Mouse (Mus musculus) lung, embryonic 14.5 days (tissue): ENCODE measurements around the gene Ecsit. TPM values are rescaled to one million over a fixed set of nuclear protein-coding genes. Genes with fewer than 3 reads are reported as not detected.

Experiments used
- ATAC-seq: fragments of 200-750 bp; cut with Nextera tagmentation; 2 replicates; pipeline ENCODE4 v1.8.0; 2017; ENCODE audit warnings: mild to moderate bottlenecking, moderate TSS enrichment, moderate library complexity; ENCODE audit not compliant: insufficient read depth
- DNase-seq: peaks from one replicate; pipeline ENCODE4 v3.0.0-alpha.2; 2015
- H3K27ac ChIP-seq: fragments of 300-500 bp; sonication (generic); 2 replicates; pipeline ENCODE4 v1.5.1; 2014; ENCODE audit warnings: low read depth, mild to moderate bottlenecking, moderate library complexity
- H3K27me3 ChIP-seq: fragments of 300-500 bp; sonication (generic); 2 replicates; pipeline ENCODE4 v1.6.1; 2014; ENCODE audit warnings: low read length, control low read depth; ENCODE audit not compliant: insufficient read depth
- H3K36me3 ChIP-seq: fragments of 300-500 bp; sonication (generic); 2 replicates; pipeline ENCODE4 v1.6.1; 2014; ENCODE audit warnings: control low read depth; ENCODE audit not compliant: insufficient read depth
- H3K4me1 ChIP-seq: fragments of 300-500 bp; sonication (generic); 2 replicates; pipeline ENCODE4 v1.6.1; 2014; ENCODE audit warnings: antibody characterized with exemption, control low read depth; ENCODE audit not compliant: insufficient read depth
- H3K4me2 ChIP-seq: fragments of 300-500 bp; sonication (generic); 2 replicates; pipeline ENCODE4 v1.6.1; 2014; ENCODE audit warnings: mild to moderate bottlenecking
- H3K4me3 ChIP-seq: fragments of 300-500 bp; sonication (generic); 2 replicates; pipeline ENCODE4 v1.5.1; 2014; ENCODE audit warnings: low read depth, low read length
- H3K9ac ChIP-seq: fragments of 300-500 bp; sonication (generic); 2 replicates; pipeline ENCODE4 v1.6.1; 2014
- H3K9me3 ChIP-seq: fragments of 300-500 bp; sonication (generic); 2 replicates; pipeline ENCODE4 v1.6.1; 2016; ENCODE audit warnings: low read depth, low read length, control low read depth
- CTCF ChIP-seq: IDR thresholded peaks from 2 replicates; pipeline ENCODE4 v1.5.1; 2016; ENCODE audit warnings: antibody characterized with exemption, low read depth
- WGBS: fragments of 180-500 bp; shearing (Covaris S2); extraction: QIAGEN DNeasy Blood & Tissue Kit; methylation state at CpG from one replicate; pipeline ENCODE4 v1.1.7; 2014; 5-methylcytosine and 5-hydroxymethylcytosine counted together
- polyA plus RNA-seq: library from polyadenylated mRNA; unstranded; fragments of >200 nt; fragmentation: Nextera tagmentation; extraction: Ambion mirVana; gene quantifications from 2 replicates; pipeline ENCODE4 v1.2.1, GENCODE M21; 2014

Gene Ecsit
- polyA plus RNA-seq, 1 experiment from 2014 or later: 33.5 TPM

DNA sequence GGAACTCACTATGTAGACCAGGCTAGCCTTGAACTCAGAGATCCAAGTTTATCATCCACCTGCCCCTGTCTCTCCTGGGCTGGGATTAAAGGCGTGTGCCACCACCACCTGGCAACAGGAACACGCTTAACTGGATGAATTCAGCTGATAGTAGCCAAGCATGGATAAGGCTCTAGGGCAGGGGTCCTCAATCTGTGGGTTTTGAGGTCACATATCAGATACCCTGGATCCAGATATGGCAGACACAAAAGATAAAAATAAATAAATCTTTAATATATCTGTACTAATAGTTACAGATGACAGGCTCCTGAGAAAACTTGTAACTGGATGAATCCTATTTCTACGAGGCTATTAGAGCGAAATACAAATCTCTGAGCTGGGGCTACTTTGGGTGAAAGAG lies 30.4 kb upstream of the Ecsit start:
- H3K27me3 ChIP-seq: no peaks in the 10 kb centered on the region
- H3K4me3 ChIP-seq: peak overlapping the region; percentile 86
- 84% methylated on average over 4 of the region's 4 CpGs for WGBS
- ATAC-seq: no peak
- TF ChIP-seq CTCF: no peak
- H3K9me3 ChIP-seq: no peaks in the 10 kb centered on the region
- H3K36me3 ChIP-seq: peaks cover 33% of the 10 kb centered on the region
- peak overlapping the region; percentile 75 for H3K9ac ChIP-seq
- no peak for DNase-seq
- peak overlapping the region; percentile 66 for H3K4me2 ChIP-seq
- no peak overlapping the region for H3K27ac ChIP-seq
- peaks cover 7% of the 10 kb centered on the region for H3K4me1 ChIP-seq

GRCm38 (mm10) chr9:22108194-22108593 lies 23.0 kb upstream of the Ecsit start:
- ATAC-seq (no peak), DNase-seq (no peak)
- H3K9ac ChIP-seq: no peak overlapping the region
- no peak for TF ChIP-seq CTCF
- H3K27me3 ChIP-seq: no peaks in the 10 kb centered on the region
- H3K9me3 ChIP-seq: no peaks in the 10 kb centered on the region
- H3K36me3 ChIP-seq: peaks cover 34% of the 10 kb centered on the region
- WGBS: 89% methylated on average over 9 of the region's 9 CpGs
- no peak overlapping the region for H3K4me3 ChIP-seq
- no peak overlapping the region for H3K4me2 ChIP-seq
- no peaks in the 10 kb centered on the region for H3K4me1 ChIP-seq
- no peak overlapping the region for H3K27ac ChIP-seq

- no peaks in the 10 kb centered on the region for H3K4me1 ChIP-seq
- H3K36me3 ChIP-seq: no peaks in the 10 kb centered on the region
- peak overlapping the region; percentile 30 for H3K9ac ChIP-seq
- ATAC-seq: peak; percentile 64
- peak overlapping the region; percentile 45 for H3K4me2 ChIP-seq
- H3K4me3 ChIP-seq: peak overlapping the region; percentile 23
- H3K9me3 ChIP-seq: no peaks in the 10 kb centered on the region
- DNase-seq: peak; percentile 53
- 2% methylated on average over 18 of the region's 18 CpGs for WGBS
- H3K27me3 ChIP-seq: peaks cover 17% of the 10 kb centered on the region
- no peak for TF ChIP-seq CTCF
- H3K27ac ChIP-seq: peak overlapping the region; percentile 28; the same call in 1 of the 2 replicates
Measured at GRCm38 (mm10) chr9:22099922-22100321, 14.7 kb upstream of the Ecsit start.

DNA sequence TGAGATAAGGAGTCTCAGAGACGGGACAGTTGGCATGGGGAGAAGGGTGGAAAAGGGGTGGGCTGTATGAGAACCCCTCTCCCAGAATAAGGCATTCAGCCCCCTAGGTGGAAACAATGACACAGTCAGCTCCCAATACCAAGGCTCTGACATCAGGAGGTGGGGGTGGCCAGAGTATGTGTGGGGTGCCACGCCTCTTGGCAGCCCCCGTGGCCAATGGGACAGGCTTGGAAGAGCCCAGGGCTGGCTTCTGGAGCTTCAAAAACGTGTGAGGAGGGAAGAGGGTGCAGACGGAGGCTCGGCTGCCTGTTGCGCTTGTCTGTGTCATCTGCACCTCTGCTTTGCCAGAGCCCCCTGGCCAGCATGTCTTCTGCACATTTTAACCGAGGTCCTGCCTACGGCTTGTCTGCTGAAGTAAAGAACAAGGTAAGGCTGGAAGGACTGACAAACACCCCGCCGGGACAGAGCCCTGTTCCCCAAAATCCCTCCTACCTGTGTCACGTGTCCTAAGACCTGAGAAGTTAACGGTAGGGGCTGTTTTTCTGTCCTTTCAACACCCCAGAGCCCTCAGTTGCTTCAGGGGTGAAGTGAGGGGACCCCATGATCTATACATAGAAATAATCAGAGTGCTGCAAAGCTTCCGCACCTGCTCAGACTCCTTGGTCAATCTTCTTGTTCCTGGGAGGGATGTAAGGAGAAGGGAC lies 13.9 kb upstream of the Ecsit start, which contains the start of gene Cnn1:
Gene Cnn1 (plus strand): TSS at position 224 of the 704 bp plus-strand sequence.
- WGBS: 6% methylated on average over 14 of the region's 14 CpGs
- peak; percentile 58 for ATAC-seq
- peaks cover 17% of the 10 kb centered on the region for H3K27me3 ChIP-seq
- H3K36me3 ChIP-seq: no peaks in the 10 kb centered on the region
- no peaks in the 10 kb centered on the region for H3K4me1 ChIP-seq
- H3K4me2 ChIP-seq: peak within 1 kb of the TSS; percentile 45
- DNase-seq: peak; percentile 66
- no peak for TF ChIP-seq CTCF
- no peaks in the 10 kb centered on the region for H3K9me3 ChIP-seq
- peak within 1 kb of the TSS; percentile 30 for H3K9ac ChIP-seq
- peak within 1 kb of the TSS; percentile 23 for H3K4me3 ChIP-seq
- H3K27ac ChIP-seq: peak within 1 kb of the TSS; percentile 28; the same call in 1 of the 2 replicates

DNA sequence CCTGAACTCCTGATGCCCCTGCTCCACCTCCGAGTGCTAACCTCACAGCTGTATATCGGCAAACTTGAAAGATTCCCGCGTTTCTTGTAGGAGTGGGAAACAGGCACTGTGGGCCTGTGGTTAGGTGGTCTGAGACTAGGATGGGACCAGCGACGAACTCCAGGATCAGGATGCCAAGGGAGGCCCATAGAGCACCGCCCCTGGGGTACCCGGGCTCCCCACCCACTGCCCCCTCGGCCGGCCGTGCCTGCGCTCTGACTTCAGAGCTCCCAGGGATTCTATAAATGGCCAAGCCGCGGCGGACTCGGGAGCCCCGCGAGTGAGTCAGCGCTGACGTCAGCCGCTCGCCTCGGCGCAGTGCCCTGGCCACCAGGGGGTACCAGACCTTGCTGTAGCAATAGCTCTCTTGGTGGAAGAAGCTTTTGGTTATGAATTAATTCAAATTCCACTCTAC lies 10.6 kb upstream of the Ecsit start:
- DNase-seq: peak; percentile 93
- Histone ChIP-seq H3K27ac (no peak overlapping the region; the same call in 1 of the 2 replicates), H3K36me3 (no peaks in the 10 kb centered on the region), H3K27me3 (peaks cover 17% of the 10 kb centered on the region), H3K9ac (peak overlapping the region; percentile 58), H3K9me3 (no peaks in the 10 kb centered on the region), H3K4me3 (peak overlapping the region; percentile 38), H3K4me1 (no peaks in the 10 kb centered on the region), H3K4me2 (peak overlapping the region; percentile 76)
- WGBS: 2% methylated on average over 24 of the region's 24 CpGs
- TF ChIP-seq CTCF: peak; percentile 80
- peak; percentile 68 for ATAC-seq

DNA sequence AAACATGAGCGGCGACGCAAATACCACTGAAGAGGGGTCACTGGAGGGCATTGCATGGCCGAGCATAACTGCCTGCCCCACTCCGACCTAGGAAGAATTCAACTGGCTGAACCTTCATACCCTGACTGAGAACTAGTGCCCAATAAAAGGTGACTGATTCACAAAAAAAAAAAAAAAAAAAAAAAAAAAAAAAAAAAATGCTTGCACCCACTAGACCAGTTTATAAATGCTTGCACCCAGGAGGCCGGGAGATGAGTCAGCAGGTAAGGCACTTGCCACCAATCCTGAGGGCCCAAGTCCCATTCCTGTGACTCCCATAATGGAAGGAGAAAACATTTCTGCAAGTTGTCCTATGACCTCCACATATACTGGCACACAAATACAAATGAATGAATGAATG lies 7.5 kb upstream of the Ecsit start:
- Histone ChIP-seq H3K27ac (no peak overlapping the region), H3K27me3 (no peaks in the 10 kb centered on the region), H3K36me3 (no peaks in the 10 kb centered on the region), H3K4me2 (no peak overlapping the region), H3K9me3 (no peaks in the 10 kb centered on the region), H3K9ac (no peak overlapping the region), H3K4me1 (no peaks in the 10 kb centered on the region), H3K4me3 (no peak overlapping the region)
- no peak for DNase-seq
- no peak for TF ChIP-seq CTCF
- WGBS: 76% methylated on average over 6 of the region's 6 CpGs
- ATAC-seq: no peak

- TF ChIP-seq CTCF: no peak
- WGBS: 73% methylated on average over 7 of the region's 7 CpGs
- Histone ChIP-seq H3K4me1 (peaks cover 3% of the 10 kb centered on the region; the same call in 1 of the 2 replicates), H3K9ac (no peak overlapping the region), H3K4me2 (no peak overlapping the region), H3K9me3 (no peaks in the 10 kb centered on the region), H3K36me3 (no peaks in the 10 kb centered on the region), H3K4me3 (no peak overlapping the region), H3K27ac (no peak overlapping the region), H3K27me3 (no peaks in the 10 kb centered on the region)
- DNase-seq (no peak), ATAC-seq (no peak)
Measured at GRCm38 (mm10) chr9:22089986-22090385, 4.7 kb upstream of the Ecsit start.
